Mouse (Mus musculus) liver, adult 2 months (tissue): ENCODE data around the gene Gm2a.

ENCODE experiments used
- CTCF ChIP-seq: fragments of 200-500 bp; IDR thresholded peaks from 2 replicates; pipeline ENCODE4 v1.5.1; 2011; ENCODE audit warnings: low read depth, low read length, control low read depth
- POLR2A ChIP-seq: fragments of 200-500 bp; IDR thresholded peaks from 2 replicates; pipeline ENCODE4 v1.6.1; 2011; ENCODE audit warnings: low read length, control low read depth; ENCODE audit not compliant: insufficient read depth; ENCODE audit errors: extremely low read depth

DNA sequence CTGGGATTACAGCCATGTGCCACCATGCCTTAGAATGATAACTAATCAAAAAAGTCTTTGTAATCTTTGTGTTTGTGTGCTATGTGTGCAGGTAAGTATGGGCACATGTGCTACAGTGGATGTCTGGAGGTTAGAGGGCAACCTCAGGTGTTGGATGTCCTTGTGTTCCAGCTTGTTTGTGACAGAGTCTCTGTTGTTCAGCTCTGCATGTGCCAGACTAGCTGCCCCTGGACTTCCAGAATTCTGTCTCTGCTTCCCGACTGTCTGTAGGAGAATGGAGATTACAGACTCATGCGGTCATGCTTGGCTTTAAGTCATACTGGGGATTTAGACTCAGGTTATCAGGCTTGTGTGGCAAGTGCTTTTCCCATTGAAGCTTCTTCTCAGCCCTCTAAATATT lies 16.4 kb downstream of the Gm2a start:
- TF ChIP-seq CTCF (no peak), POLR2A (no peak)
